8 mouse cellular contexts compared by ENCODE assay signal in genomic region chr4:155560932-155561331, GRCm38 (mm10). TPM values are rescaled to one million over a fixed set of nuclear protein-coding genes. Genes with fewer than 3 reads are reported as not detected.
A peak's percentile ranks its signal among the peaks of the same experiment; 100 is the strongest.
DNase-seq lines count a peak whose midpoint lies in the region; ATAC-seq lines count a peak whose summit lies in the region.
"Had no signal": no experiment of that assay in that cellular context is flagged by ENCODE, and none has a peak within 500 bp of the region (broad histone marks: within the 10 kb centered on the region; RNA-seq: fewer than 3 reads in every experiment).

No protein-coding gene starts in this region.

- peak; percentile 68 for DNase-seq in kidney, adult 9 months
- DNase-seq in kidney, postnatal 4 days: no peak
- DNase-seq in heart, adult 9 months (ENCODE audit: low spot score in 2 of 2): peak; percentile 49 to 57
- DNase-seq in heart, postnatal 10 days: peak; percentile 53 to 60
- DNase-seq in lung, postnatal 10 days: peak; percentile 21
- DNase-seq in spleen, postnatal 36 days (ENCODE audit: low spot score in 2 of 2): no peak

- ATAC-seq in CD4-positive, CD25-positive, alpha-beta regulatory T cell, adult 4 months: no peak
- ATAC-seq: forebrain, embryonic 14.5 days had no signal

- intact Hi-C loops in heart, postnatal 10 days (cut with DNase I): no loop called here

RNA-seq across cellular contexts. Expression of gene Nadk, which starts 1.2 kb away (rescaled TPM):
- total RNA-seq in heart, postnatal 10 days (2021): 10 to 100 TPM; 34.8 to 42.4 TPM
- 10 to 100 TPM; 64.7 to 81.5 TPM for polyA plus RNA-seq in CD4-positive, CD25-positive, alpha-beta regulatory T cell, adult 4 months (2017; shearing (Covaris generic))

RNA-seq across cellular contexts. Expression of gene Slc35e2, which starts 40.3 kb away (rescaled TPM):
- 10 to 100 TPM; 12.2 to 13.1 TPM for total RNA-seq in heart, postnatal 10 days (2021)
- polyA plus RNA-seq in CD4-positive, CD25-positive, alpha-beta regulatory T cell, adult 4 months (2017; shearing (Covaris generic)): 1 to 10 TPM; 9.1 to 9.7 TPM

Comparison
In these comparisons a context has a peak if more than half of its experiments do, and no peak if none do; other contexts are left out.
1. DNase-seq: peak in kidney, adult 9 months (single experiment), heart, adult 9 months (2 of 2), heart, postnatal 10 days (2 of 2) and lung, postnatal 10 days (single experiment); none in kidney, postnatal 4 days (0 of 2) and spleen, postnatal 36 days (0 of 2).